Mouse (Mus musculus) urinary bladder, postnatal 25 days (tissue): Measurements from ENCODE around the gene Gm9507.
"Not testable (repeated sequence)": the region's sequence is repeated elsewhere in the genome, so short reads cannot be mapped to it uniquely, and the experiment has no call there.

Experiments
- DNase-seq: peaks from one replicate; pipeline ENCODE4 v3.0.0; 2022; ENCODE audit warnings: low spot score

Gm9507 gene

GRCm38 (mm10) chr10:77811743-77812142, at the start of gene Gm9507:
TSS of gene Gm9507 (minus strand) at chr10:77811843.
- DNase-seq = no peak

- DNase-seq = no peak
These were observed 40.9 kb upstream of the Gm9507 start, which contains the start of gene Gm10318 for GRCm38 (mm10) chr10:77852559-77852958. TSS of gene Gm10318 (plus strand) at chr10:77852859.

- DNase-seq = no peak
These were observed 35.9 kb upstream of the Gm9507 start for GRCm38 (mm10) chr10:77847538-77847937.

- DNase-seq = no peak
These were observed 35.3 kb upstream of the Gm9507 start for GRCm38 (mm10) chr10:77846961-77847360.

GRCm38 (mm10) chr10:77846503-77846902, 34.9 kb upstream of the Gm9507 start, which contains the start of gene Gm36176:
TSS of gene Gm36176 (plus strand) at chr10:77846803.
- DNase-seq = no peak

GRCm38 (mm10) chr10:77839006-77839405, 27.4 kb upstream of the Gm9507 start:
- DNase-seq = no peak

- no peak for DNase-seq
These were observed 24.0 kb upstream of the Gm9507 start, which contains the start of gene Krtap10-10 for GRCm38 (mm10) chr10:77835647-77836046. TSS of gene Krtap10-10 (plus strand) at chr10:77835947.

GRCm38 (mm10) chr10:77826951-77827350, 15.3 kb upstream of the Gm9507 start, which contains the start of gene Krtap10-4:
TSS of gene Krtap10-4 (minus strand) at chr10:77827095.
- no peak for DNase-seq

- no peak for DNase-seq
These were observed 7.6 kb upstream of the Gm9507 start for GRCm38 (mm10) chr10:77819203-77819602.

GRCm38 (mm10) chr10:77818523-77818922, 6.9 kb upstream of the Gm9507 start:
- DNase-seq = no peak

- DNase-seq = no peak
These were observed 3.9 kb upstream of the Gm9507 start for GRCm38 (mm10) chr10:77815514-77815913.

GRCm38 (mm10) chr10:77814382-77814781, 2.7 kb upstream of the Gm9507 start, which contains the start of gene Gm2696:
TSS of gene Gm2696 (plus strand) at chr10:77814682.
- DNase-seq = no peak

- DNase-seq = no peak
These were observed 7.5 kb downstream of the Gm9507 start for GRCm38 (mm10) chr10:77804095-77804494.

- no peak for DNase-seq
These were observed 12.6 kb downstream of the Gm9507 start, which contains the start of gene Gm19668 for GRCm38 (mm10) chr10:77798921-77799508. TSS of gene Gm19668 (minus strand) at chr10:77799133.

GRCm38 (mm10) chr10:77798164-77798920, 13.3 kb downstream of the Gm9507 start:
- not testable (repeated sequence) for DNase-seq

GRCm38 (mm10) chr10:77797677-77798076, 14.0 kb downstream of the Gm9507 start:
- DNase-seq = no peak

- DNase-seq = no peak
These were observed 16.7 kb downstream of the Gm9507 start, which contains the start of gene Gm9639 for GRCm38 (mm10) chr10:77794976-77795375. TSS of gene Gm9639 (minus strand) at chr10:77795076.

GRCm38 (mm10) chr10:77788621-77789020, 23.0 kb downstream of the Gm9507 start:
- DNase-seq = no peak

GRCm38 (mm10) chr10:77787876-77788275, 23.8 kb downstream of the Gm9507 start, which contains the start of gene Gm7137:
TSS of gene Gm7137 (minus strand) at chr10:77788200.
- not testable (repeated sequence) for DNase-seq

- DNase-seq = not testable (repeated sequence)
These were observed 28.2 kb downstream of the Gm9507 start for GRCm38 (mm10) chr10:77783396-77783795.

GRCm38 (mm10) chr10:77782442-77782841, 29.2 kb downstream of the Gm9507 start, which contains the start of gene Gm3250:
TSS of gene Gm3250 (minus strand) at chr10:77782542.
- not testable (repeated sequence) for DNase-seq

- DNase-seq = not testable (repeated sequence)
These were observed 34.8 kb downstream of the Gm9507 start, which contains the start of gene Gm7138 for GRCm38 (mm10) chr10:77776844-77777243. TSS of gene Gm7138 (minus strand) at chr10:77776944.

GRCm38 (mm10) chr10:77772142-77772541, 39.5 kb downstream of the Gm9507 start:
- DNase-seq = not testable (repeated sequence)
